Mouse (Mus musculus): ENCODE measurements around the gene Vmn2r105. TPM values are rescaled to one million over a fixed set of nuclear protein-coding genes. Genes with fewer than 3 reads are reported as not detected.

Gene Vmn2r105
- not detected in 2 replicates for polyA plus RNA-seq (2016; fragmentation: Nextera tagmentation; extraction: Ambion mirVana)

DNA sequence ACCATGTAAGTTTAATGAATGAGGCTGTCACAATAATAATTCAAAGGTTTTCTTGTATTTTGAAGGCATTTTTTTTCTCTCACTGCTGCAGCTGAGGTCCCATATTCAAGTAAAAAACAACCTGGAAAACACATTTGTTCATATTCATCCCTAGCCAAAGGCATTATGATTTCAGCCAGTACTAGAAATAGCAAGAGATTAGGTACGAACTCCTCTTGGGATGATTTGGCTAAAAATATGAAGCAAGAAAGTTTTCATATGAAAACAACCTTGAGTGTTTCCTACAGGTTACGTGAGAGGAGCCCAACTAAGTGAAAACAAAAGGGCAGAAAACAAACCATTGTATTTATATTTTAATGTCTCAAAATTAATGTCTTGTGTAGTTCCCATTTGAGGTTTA lies at the start of gene Vmn2r105:
Gene Vmn2r105, minus strand, starts transcription at position 101 of the 400 bp plus-strand sequence.
- Histone ChIP-seq H3K27me3 (ENCODE audit: low read depth, poor library complexity, severe bottlenecking) (no peaks in the 10 kb centered on the region), H3K9me3 (replicated peaks) (no peaks in the 10 kb centered on the region), H3K4me1 (no peaks in the 10 kb centered on the region), H3K27ac (no peak within 1 kb of the TSS), H3K4me3 (no peak within 1 kb of the TSS), H3K36me3 (no peaks in the 10 kb centered on the region)
- 89% methylated on average over 2 of the region's 2 CpGs for WGBS
- no peak for DNase-seq (ENCODE audit: low spot score)

- Histone ChIP-seq H3K4me1 (no peaks in the 10 kb centered on the region), H3K36me3 (no peaks in the 10 kb centered on the region), H3K4me3 (no peak overlapping the region), H3K27me3 (ENCODE audit: low read depth, poor library complexity, severe bottlenecking) (no peaks in the 10 kb centered on the region), H3K27ac (no peak overlapping the region), H3K9me3 (replicated peaks) (no peaks in the 10 kb centered on the region; the same call in 1 of the 2 replicates)
- 83% methylated on average over 4 of the region's 4 CpGs for WGBS
- no peak for DNase-seq (ENCODE audit: low spot score)
Observed at GRCm38 (mm10) chr17:20255522-20255921, 20.7 kb upstream of the Vmn2r105 start.

DNA sequence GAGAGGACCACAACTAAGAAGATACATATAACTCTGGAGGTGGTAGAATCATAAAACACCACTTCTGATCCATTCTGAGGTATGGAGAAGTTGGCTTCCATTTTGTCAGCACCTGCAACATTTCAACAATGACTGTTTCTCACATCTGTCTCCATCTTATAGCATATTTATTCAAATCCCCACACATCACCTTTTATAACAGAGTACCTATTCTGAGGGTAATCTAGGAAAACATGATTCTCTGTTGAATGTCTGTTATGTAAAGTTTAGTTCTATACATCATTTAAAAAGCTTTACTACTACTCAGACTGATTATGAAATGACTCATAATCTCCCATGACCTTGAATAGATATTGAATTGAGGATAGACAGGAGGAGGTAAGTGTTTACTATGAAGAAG lies 51.9 kb downstream of the Vmn2r105 start, which contains the start of gene Fpr-rs6:
Gene Fpr-rs6, minus strand, starts transcription at position 101 of the 400 bp plus-strand sequence.
- Histone ChIP-seq H3K4me3 (no peak within 1 kb of the TSS), H3K4me1 (no peaks in the 10 kb centered on the region), H3K27ac (no peak within 1 kb of the TSS), H3K9me3 (replicated peaks) (no peaks in the 10 kb centered on the region), H3K27me3 (ENCODE audit: low read depth, poor library complexity, severe bottlenecking) (no peaks in the 10 kb centered on the region), H3K36me3 (no peaks in the 10 kb centered on the region)
- DNase-seq (ENCODE audit: low spot score): no peak

Other genes with a start within 250 kb of the Vmn2r105 start
- gene Vmn2r104, start 186.7 kb downstream of the Vmn2r105 start, polyA plus RNA-seq (2016; fragmentation: Nextera tagmentation; extraction: Ambion mirVana): not detected in 2 replicates
- not detected in 2 replicates for gene Fpr-rs7, start 120.8 kb downstream of the Vmn2r105 start, polyA plus RNA-seq (2016; fragmentation: Nextera tagmentation; extraction: Ambion mirVana)
- not detected in 2 replicates for gene Fpr-rs6, start 52.0 kb downstream of the Vmn2r105 start, polyA plus RNA-seq (2016; fragmentation: Nextera tagmentation; extraction: Ambion mirVana)
- gene Vmn2r106, start 50.5 kb upstream of the Vmn2r105 start, polyA plus RNA-seq (2016; fragmentation: Nextera tagmentation; extraction: Ambion mirVana): not detected in 2 replicates
- gene Vmn2r107, start 110.2 kb upstream of the Vmn2r105 start, polyA plus RNA-seq (2016; fragmentation: Nextera tagmentation; extraction: Ambion mirVana): not detected in 2 replicates
- not detected in 2 replicates for gene Vmn1r224, start 179.1 kb upstream of the Vmn2r105 start, polyA plus RNA-seq (2016; fragmentation: Nextera tagmentation; extraction: Ambion mirVana)
- not detected in 2 replicates for gene Vmn2r108, start 246.3 kb upstream of the Vmn2r105 start, polyA plus RNA-seq (2016; fragmentation: Nextera tagmentation; extraction: Ambion mirVana)

Data from limb, embryonic 10.5 days (tissue).